Mouse (Mus musculus) intestine, postnatal 0 days (tissue): Measurements from ENCODE around the gene Paqr8. TPM values are rescaled to one million over a fixed set of nuclear protein-coding genes. Genes with fewer than 3 reads are reported as not detected.

Source experiments
- ATAC-seq: fragments of 200-750 bp; cut with Nextera tagmentation; 2 replicates; pipeline ENCODE4 v1.8.0; 2017; ENCODE audit warnings: mild to moderate bottlenecking, moderate TSS enrichment, moderate library complexity
- H3K27ac ChIP-seq: fragments of 300-500 bp; sonication (generic); 2 replicates; pipeline ENCODE4 v1.5.1; 2014; ENCODE audit warnings: mild to moderate bottlenecking, low read depth, low read length, moderate library complexity
- H3K27me3 ChIP-seq: fragments of 300-500 bp; sonication (generic); replicated peaks from 2 replicates; pipeline ENCODE4 v1.6.1; 2014; ENCODE audit warnings: low read length, mixed read lengths; ENCODE audit not compliant: control insufficient read depth, insufficient read depth
- H3K36me3 ChIP-seq: fragments of 300-500 bp; sonication (generic); 2 replicates; pipeline ENCODE4 v1.6.1; 2014; ENCODE audit warnings: mild to moderate bottlenecking, moderate library complexity; ENCODE audit not compliant: control insufficient read depth, insufficient read depth
- H3K4me1 ChIP-seq: fragments of 300-500 bp; sonication (generic); replicated peaks from 2 replicates; pipeline ENCODE4 v1.6.1; 2014; ENCODE audit warnings: antibody characterized with exemption, low read length, mixed read lengths; ENCODE audit not compliant: control insufficient read depth, insufficient read depth
- H3K4me2 ChIP-seq: fragments of 300-500 bp; sonication (generic); replicated peaks from 2 replicates; pipeline ENCODE4 v1.6.1; 2014; ENCODE audit warnings: low read depth, mild to moderate bottlenecking, moderate library complexity
- H3K4me3 ChIP-seq: fragments of 300-500 bp; sonication (generic); 2 replicates; pipeline ENCODE4 v1.5.1; 2014; ENCODE audit warnings: low read depth, low read length
- H3K9ac ChIP-seq: fragments of 300-500 bp; sonication (generic); 2 replicates; pipeline ENCODE4 v1.6.1; 2014; ENCODE audit warnings: mild to moderate bottlenecking, low read depth, low read length
- H3K9me3 ChIP-seq: fragments of 300-500 bp; sonication (generic); 2 replicates; pipeline ENCODE4 v1.6.1; 2016; ENCODE audit warnings: mixed run types; ENCODE audit not compliant: control insufficient read depth
- CTCF ChIP-seq: sonication (generic); IDR thresholded peaks from 2 replicates; pipeline ENCODE4 v1.5.1; 2016; ENCODE audit warnings: low read depth, mild to moderate bottlenecking, control low read depth, antibody characterized with exemption, moderate library complexity
- WGBS: fragments of 180-500 bp; shearing (Covaris S2); extraction: QIAGEN DNeasy Blood & Tissue Kit; methylation state at CpG from one replicate; pipeline ENCODE4 v1.1.7; 2014; 5-methylcytosine and 5-hydroxymethylcytosine counted together
- polyA plus RNA-seq: library from polyadenylated mRNA; unstranded; fragments of >200 nt; fragmentation: Nextera tagmentation; extraction: Ambion mirVana; gene quantifications from 2 replicates; pipeline ENCODE4 v1.2.1, GENCODE M21; 2015

The Paqr8 gene
- polyA plus RNA-seq, 1 experiment from 2014 or later = 2.9 TPM

DNA sequence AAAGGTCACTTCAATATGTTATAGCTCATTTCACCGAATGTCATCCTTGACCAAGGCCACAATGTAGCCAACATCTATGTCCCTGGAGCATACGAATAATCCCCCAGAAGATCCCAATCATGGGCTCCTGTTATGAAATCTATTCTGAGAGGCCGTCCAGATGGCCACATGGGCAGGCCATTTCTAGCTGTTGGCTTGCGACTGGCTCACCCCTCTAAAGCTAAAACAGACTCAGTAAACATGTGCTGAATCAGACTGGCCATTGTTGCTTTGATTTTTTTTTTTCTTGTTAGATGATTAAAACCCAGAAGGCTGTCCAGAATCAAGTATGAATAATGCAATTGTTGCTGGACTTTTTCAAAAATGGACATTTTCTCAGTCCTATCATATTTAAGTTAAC, 7.3 kb upstream of the Paqr8 start:
- Histone ChIP-seq H3K36me3 (no peaks in the 10 kb centered on the region), H3K9ac (no peak overlapping the region), H3K4me3 (no peak overlapping the region), H3K27me3 (no peaks in the 10 kb centered on the region), H3K27ac (no peak overlapping the region), H3K4me1 (no peaks in the 10 kb centered on the region), H3K4me2 (no peak overlapping the region), H3K9me3 (no peaks in the 10 kb centered on the region)
- TF ChIP-seq CTCF = no peak
- WGBS = 87% methylated on average over 4 of the region's 4 CpGs
- no peak for ATAC-seq

- Histone ChIP-seq H3K4me3 (peak overlapping the region; percentile 60), H3K4me1 (no peaks in the 10 kb centered on the region), H3K4me2 (peak overlapping the region; percentile 85), H3K9me3 (no peaks in the 10 kb centered on the region), H3K27me3 (no peaks in the 10 kb centered on the region), H3K36me3 (no peaks in the 10 kb centered on the region), H3K9ac (peak overlapping the region; percentile 28; the same call in 1 of the 2 replicates), H3K27ac (peak overlapping the region; percentile 72; the same call in 1 of the 2 replicates)
- no peak; the same call in 1 of the 2 replicates for ATAC-seq
- TF ChIP-seq CTCF = no peak
- 30% methylated on average over 16 of the region's 16 CpGs for WGBS
Observed at GRCm38 (mm10) chr1:20889677-20890403, 566 bp upstream of the Paqr8 start.

DNA sequence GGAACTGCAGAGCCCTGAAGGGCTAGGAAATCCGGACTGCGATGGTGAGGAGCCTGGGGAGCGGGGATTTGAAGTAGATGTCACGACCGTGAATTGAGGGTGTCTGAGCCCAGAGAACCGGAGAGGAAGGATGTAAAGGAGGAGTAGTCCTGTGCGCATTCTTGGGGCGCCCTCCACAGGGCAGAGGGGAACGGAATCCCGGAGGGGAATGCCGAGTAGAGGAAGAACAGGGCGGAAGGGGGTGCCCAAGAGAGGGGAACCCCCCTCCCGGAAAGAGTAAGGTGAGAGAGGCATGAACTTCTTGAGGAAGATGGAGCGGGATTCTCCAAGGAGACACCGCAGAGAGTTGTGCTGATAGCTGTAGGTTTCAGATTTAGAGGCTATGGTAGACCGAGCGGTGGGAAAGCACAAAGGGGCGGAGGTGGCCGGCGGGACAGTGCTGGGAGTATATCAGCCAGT, 564 bp downstream of the Paqr8 start:
- peak overlapping the region; percentile 60 for H3K4me3 ChIP-seq
- peak overlapping the region; percentile 85 for H3K4me2 ChIP-seq
- TF ChIP-seq CTCF = peak; percentile 83
- H3K4me1 ChIP-seq = no peaks in the 10 kb centered on the region
- H3K9me3 ChIP-seq = no peaks in the 10 kb centered on the region
- no peaks in the 10 kb centered on the region for H3K36me3 ChIP-seq
- 1% methylated on average over 20 of the region's 20 CpGs for WGBS
- H3K27me3 ChIP-seq = no peaks in the 10 kb centered on the region
- peak; percentile 85 for ATAC-seq
- H3K27ac ChIP-seq = peak overlapping the region; percentile 72
- peak overlapping the region; percentile 28 for H3K9ac ChIP-seq

DNA sequence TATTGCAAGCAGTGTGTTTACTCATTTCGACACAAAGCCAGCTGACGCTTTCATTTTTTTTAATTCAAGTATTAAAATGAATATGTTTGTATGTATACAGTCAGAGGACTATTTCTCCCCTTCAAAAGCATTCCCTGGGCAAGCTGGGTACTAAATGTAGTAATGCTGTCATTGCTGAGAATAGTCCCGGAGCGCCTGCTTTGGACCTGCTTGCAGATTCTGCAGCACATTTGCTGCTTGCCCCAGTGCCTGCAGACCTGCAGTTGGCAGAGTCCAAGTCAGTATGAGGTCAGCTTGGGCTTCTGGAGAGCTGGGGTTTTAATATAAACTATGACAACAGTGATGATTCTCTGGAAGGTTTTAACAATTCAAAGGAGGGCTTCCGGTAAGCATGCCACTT, 2.7 kb downstream of the Paqr8 start:
- Histone ChIP-seq H3K27ac (no peak overlapping the region), H3K27me3 (no peaks in the 10 kb centered on the region), H3K4me2 (no peak overlapping the region), H3K4me3 (no peak overlapping the region), H3K9ac (no peak overlapping the region), H3K36me3 (no peaks in the 10 kb centered on the region), H3K4me1 (no peaks in the 10 kb centered on the region), H3K9me3 (no peaks in the 10 kb centered on the region)
- no peak for ATAC-seq
- TF ChIP-seq CTCF = no peak
- 77% methylated on average over 5 of the region's 5 CpGs for WGBS

- Histone ChIP-seq H3K4me3 (no peak overlapping the region), H3K27ac (no peak overlapping the region), H3K36me3 (no peaks in the 10 kb centered on the region), H3K4me1 (no peaks in the 10 kb centered on the region), H3K27me3 (no peaks in the 10 kb centered on the region), H3K9ac (no peak overlapping the region), H3K9me3 (no peaks in the 10 kb centered on the region), H3K4me2 (no peak overlapping the region)
- 58% methylated on average over 9 of the region's 9 CpGs for whole genome bisulfite sequencing
- no peak for ATAC-seq
- no peak for TF ChIP-seq CTCF
Observed at GRCm38 (mm10) chr1:20898391-20898790, 8.0 kb downstream of the Paqr8 start.

DNA sequence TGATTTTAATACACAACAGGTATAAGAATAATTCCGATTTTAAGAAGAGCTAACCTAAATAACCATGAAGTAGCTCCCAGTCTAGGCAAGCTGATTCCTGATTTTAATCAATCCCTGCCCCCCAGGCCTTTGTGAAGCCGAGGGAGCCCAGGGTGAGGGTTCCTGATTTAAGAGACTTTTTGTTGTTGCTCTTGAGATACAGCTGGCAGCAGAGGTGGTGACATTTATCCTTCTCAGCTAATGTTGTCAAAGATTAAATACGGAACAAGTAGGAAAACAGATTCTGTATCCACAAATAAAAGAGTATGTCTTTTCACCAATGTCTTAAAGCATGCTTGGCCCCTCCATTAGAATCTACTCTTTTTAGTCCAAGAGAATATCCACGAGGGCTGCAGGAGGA, 9.9 kb downstream of the Paqr8 start:
- no peak for ATAC-seq
- 75% methylated on average over 4 of the region's 4 CpGs for WGBS
- Histone ChIP-seq H3K36me3 (no peaks in the 10 kb centered on the region), H3K4me1 (no peaks in the 10 kb centered on the region), H3K4me3 (no peak overlapping the region), H3K27ac (no peak overlapping the region), H3K9me3 (no peaks in the 10 kb centered on the region), H3K9ac (no peak overlapping the region), H3K27me3 (no peaks in the 10 kb centered on the region), H3K4me2 (no peak overlapping the region)
- no peak for TF ChIP-seq CTCF
